Mouse (Mus musculus) lung, embryonic 16.5 days (tissue): ENCODE measurements around the gene Txnip. TPM values are rescaled to one million over a fixed set of nuclear protein-coding genes. Genes with fewer than 3 reads are reported as not detected.
A peak's percentile ranks its signal among the peaks of the same experiment; 100 is the strongest.
"Not testable (repeated sequence)": the region's sequence is repeated elsewhere in the genome, so short reads cannot be mapped to it uniquely, and the experiment has no call there.

ENCODE experiments used
- ATAC-seq: fragments of 200-750 bp; cut with Nextera tagmentation; 2 replicates; pipeline ENCODE4 v1.8.0; 2017; ENCODE audit warnings: low read depth, mild to moderate bottlenecking, moderate library complexity
- H3K27ac ChIP-seq: fragments of 300-500 bp; sonication (generic); 2 replicates; pipeline ENCODE4 v1.5.1; 2014; ENCODE audit warnings: mild to moderate bottlenecking, control low read depth, low read length
- H3K27me3 ChIP-seq: fragments of 300-500 bp; sonication (generic); 2 replicates; pipeline ENCODE4 v1.6.1; 2014; ENCODE audit warnings: low read depth, low read length, mixed read lengths; ENCODE audit not compliant: control insufficient read depth, insufficient read depth
- H3K36me3 ChIP-seq: fragments of 300-500 bp; sonication (generic); 2 replicates; pipeline ENCODE4 v1.6.1; 2014; ENCODE audit warnings: low read length; ENCODE audit not compliant: control insufficient read depth, insufficient read depth
- H3K4me1 ChIP-seq: fragments of 300-500 bp; sonication (generic); replicated peaks from 2 replicates; pipeline ENCODE4 v1.6.1; 2014; ENCODE audit warnings: low read length, mixed read lengths; ENCODE audit not compliant: control insufficient read depth, insufficient read depth
- H3K4me2 ChIP-seq: fragments of 300-500 bp; sonication (generic); 2 replicates; pipeline ENCODE4 v1.6.1; 2014; ENCODE audit warnings: low read depth, low read length, control low read depth
- H3K4me3 ChIP-seq: fragments of 300-500 bp; sonication (generic); 2 replicates; pipeline ENCODE4 v1.5.1; 2014; ENCODE audit warnings: mild to moderate bottlenecking, low read length, control low read depth
- H3K9ac ChIP-seq: fragments of 300-500 bp; sonication (generic); 2 replicates; pipeline ENCODE4 v1.6.1; 2014; ENCODE audit warnings: low read length, control low read depth
- H3K9me3 ChIP-seq: fragments of 300-500 bp; sonication (generic); 2 replicates; pipeline ENCODE4 v1.6.1; 2016; ENCODE audit warnings: low read length; ENCODE audit not compliant: control insufficient read depth
- WGBS: fragments of 180-500 bp; shearing (Covaris S2); extraction: QIAGEN DNeasy Blood & Tissue Kit; methylation state at CpG from one replicate; pipeline ENCODE4 v1.1.7; 2014; 5-methylcytosine and 5-hydroxymethylcytosine counted together
- polyA plus RNA-seq: library from polyadenylated mRNA; unstranded; fragments of >200 nt; fragmentation: Nextera tagmentation; extraction: Ambion mirVana; gene quantifications from 2 replicates; pipeline ENCODE4 v1.2.1, GENCODE M21; 2015

Gene Txnip
- polyA plus RNA-seq, 1 experiment from 2014 or later, result 184 TPM

GRCm38 (mm10) chr3:96600639-96601250 is 43.0 kb downstream of the Txnip start, which contains the start of gene Lix1l:
Lix1l (plus strand) TSS chr3:96601149.
- peak within 1 kb of the TSS; percentile 82 for H3K9ac ChIP-seq
- peak; percentile 95 for ATAC-seq
- H3K4me3 ChIP-seq, result peak within 1 kb of the TSS; percentile 70
- peaks cover 14% of the 10 kb centered on the region for H3K27me3 ChIP-seq
- under 1% methylated on average over 27 of the region's 27 CpGs for WGBS
- no peaks in the 10 kb centered on the region for H3K36me3 ChIP-seq
- H3K4me2 ChIP-seq, result peak within 1 kb of the TSS; percentile 69
- H3K4me1 ChIP-seq, result peaks cover 27% of the 10 kb centered on the region
- no peaks in the 10 kb centered on the region for H3K9me3 ChIP-seq
- H3K27ac ChIP-seq, result peak within 1 kb of the TSS; percentile 98

GRCm38 (mm10) chr3:96601251-96601787 is 43.6 kb downstream of the Txnip start:
- peak overlapping the region; percentile 82 for H3K9ac ChIP-seq
- H3K4me2 ChIP-seq, result peak overlapping the region; percentile 69
- peak overlapping the region; percentile 98 for H3K27ac ChIP-seq
- peaks cover 27% of the 10 kb centered on the region for H3K4me1 ChIP-seq
- WGBS, result 5% methylated on average over 14 of the region's 40 CpGs
- no peaks in the 10 kb centered on the region for H3K9me3 ChIP-seq
- no peaks in the 10 kb centered on the region for H3K36me3 ChIP-seq
- H3K4me3 ChIP-seq, result peak overlapping the region; percentile 70
- peaks cover 13% of the 10 kb centered on the region for H3K27me3 ChIP-seq
- ATAC-seq, result peak; percentile 69

- Histone ChIP-seq H3K9me3 (no peaks in the 10 kb centered on the region), H3K4me1 (peaks cover 19% of the 10 kb centered on the region), H3K9ac (peak overlapping the region; percentile 82), H3K27me3 (peaks cover 6% of the 10 kb centered on the region), H3K4me2 (peak overlapping the region; percentile 69), H3K36me3 (no peaks in the 10 kb centered on the region), H3K4me3 (peak overlapping the region; percentile 70), H3K27ac (peak overlapping the region; percentile 98)
- ATAC-seq, result no peak
- 23% methylated on average over 10 of the region's 10 CpGs for WGBS
Measured at GRCm38 (mm10) chr3:96601941-96602703, 44.4 kb downstream of the Txnip start.

- H3K4me2 ChIP-seq, result peak overlapping the region; percentile 69
- H3K27ac ChIP-seq, result peak overlapping the region; percentile 98
- ATAC-seq, result no peak
- peaks cover 6% of the 10 kb centered on the region for H3K27me3 ChIP-seq
- peak overlapping the region; percentile 82 for H3K9ac ChIP-seq
- H3K4me1 ChIP-seq, result peaks cover 14% of the 10 kb centered on the region; the same call in 1 of the 2 replicates
- H3K4me3 ChIP-seq, result peak overlapping the region; percentile 70
- 13% methylated on average over 5 of the region's 5 CpGs for WGBS
- H3K36me3 ChIP-seq, result no peaks in the 10 kb centered on the region
- no peaks in the 10 kb centered on the region for H3K9me3 ChIP-seq
Measured at GRCm38 (mm10) chr3:96602704-96603084, 44.9 kb downstream of the Txnip start.

GRCm38 (mm10) chr3:96603311-96603710 is 45.6 kb downstream of the Txnip start:
- Histone ChIP-seq H3K36me3 (no peaks in the 10 kb centered on the region), H3K9me3 (no peaks in the 10 kb centered on the region), H3K27me3 (peaks cover 6% of the 10 kb centered on the region), H3K4me1 (peaks cover 12% of the 10 kb centered on the region; the same call in 1 of the 2 replicates), H3K27ac (peak overlapping the region; percentile 98), H3K4me3 (peak overlapping the region; percentile 70), H3K4me2 (peak overlapping the region; percentile 69), H3K9ac (peak overlapping the region; percentile 82)
- ATAC-seq, result no peak
- 56% methylated on average over 5 of the region's 5 CpGs for WGBS

DNA sequence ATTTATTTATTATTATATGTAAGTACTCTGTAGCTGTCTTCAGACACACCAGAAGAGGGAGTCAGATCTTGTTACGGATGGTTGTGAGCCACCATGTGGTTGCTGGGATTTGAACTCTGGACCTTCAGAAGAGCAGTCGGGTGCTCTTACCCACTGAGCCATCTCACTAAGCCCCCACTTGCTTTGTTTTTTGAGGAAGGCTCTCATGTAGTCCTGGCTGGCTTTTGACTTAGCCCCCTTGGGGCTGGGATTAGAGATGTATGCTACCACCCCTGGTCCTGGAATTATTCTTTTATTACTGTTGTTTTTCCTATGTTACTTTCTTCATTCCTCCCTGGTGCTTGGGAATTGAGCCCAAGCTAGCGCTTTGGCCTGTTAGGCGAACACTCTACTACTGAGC is 48.2 kb downstream of the Txnip start:
- H3K4me3 ChIP-seq, H3K36me3 ChIP-seq, H3K4me1 ChIP-seq, H3K4me2 ChIP-seq, ATAC-seq, H3K9ac ChIP-seq, H3K27me3 ChIP-seq, H3K9me3 ChIP-seq, H3K27ac ChIP-seq: not testable (repeated sequence)
- WGBS, result 87% methylated on average over 3 of the region's 4 CpGs

DNA sequence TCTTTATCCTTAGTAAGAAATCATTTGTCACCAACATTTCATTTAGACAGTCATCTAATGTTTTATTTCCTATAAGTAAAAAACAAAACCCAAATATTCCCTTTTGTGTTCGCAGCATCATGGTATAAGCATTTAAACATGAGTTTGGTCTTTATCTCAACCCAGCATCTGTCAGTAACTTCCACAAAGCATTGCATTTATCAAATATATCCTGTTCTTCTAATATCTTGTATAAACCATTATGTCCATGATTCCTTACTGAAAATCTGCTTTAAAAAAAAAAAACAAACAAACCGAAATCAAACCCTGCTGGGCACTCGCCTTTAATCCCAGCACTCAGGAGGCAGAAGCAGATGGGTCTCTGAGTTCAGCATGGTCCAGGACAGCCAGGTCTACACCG is 48.9 kb downstream of the Txnip start:
- Histone ChIP-seq H3K36me3 (no peaks in the 10 kb centered on the region), H3K27ac (no peak overlapping the region), H3K4me2 (no peak overlapping the region), H3K9ac (no peak overlapping the region), H3K4me1 (peaks cover 5% of the 10 kb centered on the region; the same call in 1 of the 2 replicates), H3K27me3 (no peaks in the 10 kb centered on the region), H3K9me3 (no peaks in the 10 kb centered on the region), H3K4me3 (no peak overlapping the region)
- WGBS, result 79% methylated on average over 4 of the region's 4 CpGs
- ATAC-seq, result no peak
